Mouse (Mus musculus): ENCODE measurements around the gene Ccz1.

The Ccz1 gene

DNA sequence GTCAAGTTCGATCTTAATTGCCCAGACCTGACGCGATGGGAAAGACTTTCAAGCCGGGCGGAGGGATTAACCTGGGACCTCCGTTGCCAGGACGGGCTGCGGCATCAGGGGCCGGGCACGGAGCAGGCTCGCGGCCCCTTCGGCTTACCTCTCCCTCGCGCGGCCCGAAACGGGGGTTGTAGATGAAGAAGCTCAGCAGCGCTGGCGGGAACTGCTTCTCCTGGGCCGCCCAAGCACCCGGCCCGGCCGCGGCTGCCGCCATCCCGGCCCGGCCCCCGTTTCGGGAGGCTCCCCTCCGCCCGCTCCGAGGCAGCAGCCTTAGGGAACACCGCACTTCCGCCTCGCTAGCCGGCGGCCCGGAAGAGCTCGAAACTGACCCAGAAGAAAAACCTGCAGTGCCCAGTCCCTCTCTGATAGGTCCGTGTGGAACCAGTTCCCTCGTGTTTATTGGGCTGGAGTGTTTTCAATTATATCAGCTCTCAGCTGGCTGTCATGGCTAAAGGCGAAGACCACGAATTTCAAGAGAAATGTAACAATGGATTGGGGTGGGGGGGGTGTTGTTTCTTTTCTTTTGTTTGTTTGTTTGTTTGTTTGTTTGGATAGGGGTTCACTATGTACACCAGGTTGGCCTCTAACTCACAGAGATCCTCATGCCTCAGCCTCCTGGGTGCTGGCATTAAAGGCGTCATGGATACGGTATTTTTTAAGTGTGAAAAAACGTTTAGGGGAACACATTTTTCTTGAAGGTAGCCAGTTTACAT, at the start of gene Ccz1:
Gene Ccz1, minus strand, starts transcription at position 327 of the 761 bp plus-strand sequence.
- no peak for TF ChIP-seq GATA4 (IDR thresholded peaks at IDR 0.05; ENCODE audit: insufficient replicate concordance, low read length)

DNA sequence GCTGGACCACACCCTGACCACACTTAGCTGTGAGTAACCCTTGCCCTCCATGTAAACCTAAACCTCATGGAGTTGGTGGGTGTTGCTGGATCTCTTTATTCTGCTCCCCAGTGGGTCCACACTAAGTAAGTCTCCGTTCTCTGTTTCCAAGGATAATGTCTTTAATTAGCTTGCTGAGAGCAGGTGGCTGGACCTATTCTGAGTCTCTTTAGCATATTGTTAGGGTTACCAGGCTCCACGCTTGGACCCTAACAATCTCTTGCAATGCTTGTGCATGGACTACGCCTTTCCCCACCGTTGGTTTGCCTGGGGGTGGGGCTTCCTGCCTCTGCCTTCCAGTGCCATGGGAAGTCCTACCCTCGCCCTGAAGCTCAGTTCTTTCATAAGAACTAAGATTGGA, 49.4 kb upstream of the Ccz1 start:
- no peak for TF ChIP-seq GATA4 (IDR thresholded peaks at IDR 0.05; ENCODE audit: insufficient replicate concordance, low read length)

DNA sequence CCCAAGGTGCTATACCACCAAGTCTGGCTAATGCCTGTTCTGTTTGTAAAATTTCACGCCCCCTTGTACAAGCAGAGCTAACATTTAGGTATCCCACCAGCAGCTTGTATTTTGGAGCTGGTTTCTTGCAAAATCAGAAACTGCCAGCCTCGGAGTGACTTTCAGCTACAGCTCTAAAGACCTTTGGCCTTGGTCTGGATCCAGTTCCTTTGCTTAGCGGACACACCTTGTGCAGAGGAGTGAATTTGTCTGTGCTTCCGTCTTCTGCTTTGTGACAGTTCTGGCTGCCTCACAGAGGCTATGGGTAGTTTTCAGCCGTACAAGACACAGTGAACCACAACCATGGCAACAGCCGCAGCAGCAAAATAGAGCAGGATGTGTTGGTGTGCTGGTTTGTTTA, 39.7 kb upstream of the Ccz1 start:
- no peak for TF ChIP-seq GATA4 (IDR thresholded peaks at IDR 0.05; ENCODE audit: insufficient replicate concordance, low read length)

DNA sequence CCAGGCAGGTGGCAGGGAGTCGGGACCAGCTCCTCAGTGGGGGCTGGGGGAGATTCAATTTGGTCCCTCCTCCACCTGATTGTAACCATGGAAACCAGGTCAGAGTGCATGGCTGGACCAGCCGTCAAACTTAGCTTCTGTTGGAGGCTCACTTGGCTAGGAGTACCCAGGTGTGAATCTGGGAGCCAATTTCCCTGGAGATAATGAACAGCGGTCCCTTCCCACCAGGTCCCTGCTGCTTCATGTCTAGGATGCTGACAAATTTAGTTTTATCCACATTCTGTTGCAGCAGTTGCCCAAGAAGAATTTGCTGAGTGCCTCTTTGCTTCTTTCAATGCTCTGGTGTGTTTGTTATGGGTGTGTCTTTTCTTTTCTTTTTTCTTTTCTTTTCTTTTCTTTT, 38.8 kb upstream of the Ccz1 start:
- no peak for TF ChIP-seq GATA4 (IDR thresholded peaks at IDR 0.05; ENCODE audit: insufficient replicate concordance, low read length)

DNA sequence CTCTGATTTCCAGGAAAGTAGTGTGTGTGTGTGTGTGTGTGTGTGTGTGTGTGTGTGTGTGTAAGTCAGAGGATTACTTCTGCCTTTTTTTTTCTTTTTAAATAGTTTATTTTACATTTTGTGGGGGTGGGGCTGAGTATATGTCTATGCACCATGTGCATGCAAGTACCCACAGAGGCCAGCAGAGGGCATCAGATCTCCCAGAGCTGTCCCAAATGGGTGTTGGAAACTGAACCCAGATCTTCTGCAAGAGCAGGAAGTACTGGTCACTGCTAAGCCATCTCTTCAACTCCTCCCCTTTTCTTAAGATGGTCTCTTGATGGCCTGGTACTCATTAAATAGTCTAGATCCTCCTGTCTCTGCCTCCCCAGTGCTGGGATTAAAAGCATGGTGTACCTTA, 36.6 kb upstream of the Ccz1 start:
- no peak for TF ChIP-seq GATA4 (IDR thresholded peaks at IDR 0.05; ENCODE audit: insufficient replicate concordance, low read length)

DNA sequence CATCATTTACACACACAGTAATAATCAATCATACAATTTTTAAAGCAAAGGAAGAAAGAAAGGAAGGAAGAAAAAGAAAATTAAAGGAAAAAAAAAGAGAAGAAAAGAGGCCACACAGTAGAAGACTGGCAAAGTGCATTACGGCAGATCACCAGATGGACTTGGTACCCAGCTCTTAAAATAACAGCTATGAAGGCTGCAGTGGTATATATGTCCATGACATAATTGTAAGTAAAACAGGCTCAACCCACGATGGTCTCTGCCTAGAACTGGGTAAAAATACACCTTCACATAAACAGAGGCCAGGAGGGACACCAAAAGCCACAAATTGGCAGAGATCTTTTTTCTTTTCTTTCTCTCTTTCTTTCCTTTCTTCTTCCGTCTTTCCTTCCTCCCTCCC, 35.2 kb upstream of the Ccz1 start:
- TF ChIP-seq GATA4 (IDR thresholded peaks at IDR 0.05; ENCODE audit: insufficient replicate concordance, low read length): no peak

DNA sequence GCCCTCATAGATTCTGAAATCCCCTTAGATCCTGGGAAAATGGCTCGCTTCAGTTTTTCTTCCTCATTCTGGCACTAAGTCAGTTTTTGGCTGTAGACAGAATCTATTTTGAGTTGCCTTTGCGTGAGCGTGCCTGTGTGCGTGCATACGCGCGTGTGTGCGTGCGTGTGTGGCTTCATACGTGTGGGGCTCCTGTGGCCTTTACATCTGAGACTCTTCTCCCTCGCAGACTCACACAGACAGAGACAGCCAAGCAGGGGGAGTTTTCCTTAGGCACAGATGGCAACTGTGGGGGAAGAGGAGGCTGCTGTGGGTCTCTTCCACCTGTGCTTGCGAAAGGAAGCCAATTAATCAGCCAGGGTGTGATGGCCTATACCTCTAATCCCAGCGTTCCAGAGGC, 32.6 kb upstream of the Ccz1 start:
- no peak for TF ChIP-seq GATA4 (IDR thresholded peaks at IDR 0.05; ENCODE audit: insufficient replicate concordance, low read length)

DNA sequence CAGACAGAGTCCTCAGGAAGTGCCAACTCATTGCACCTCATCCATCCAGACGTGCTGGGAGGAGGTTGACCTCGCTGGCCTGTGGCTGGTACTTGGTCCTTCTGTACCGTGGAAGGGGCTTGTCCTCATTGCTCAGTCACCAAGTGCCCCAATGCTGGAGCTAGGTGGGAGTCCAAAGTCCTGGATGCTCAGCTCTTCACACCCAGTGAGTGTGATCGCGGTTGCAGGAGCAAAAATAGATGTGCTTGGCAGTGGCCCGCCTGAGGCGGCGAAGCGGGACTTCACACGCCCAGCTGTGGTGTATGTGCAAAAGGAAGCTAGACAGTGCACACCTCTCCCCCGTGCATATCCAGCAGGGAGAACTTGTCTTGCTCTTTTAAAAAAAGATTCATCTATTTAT, 28.5 kb upstream of the Ccz1 start:
- TF ChIP-seq GATA4 (IDR thresholded peaks at IDR 0.05; ENCODE audit: insufficient replicate concordance, low read length): no peak

DNA sequence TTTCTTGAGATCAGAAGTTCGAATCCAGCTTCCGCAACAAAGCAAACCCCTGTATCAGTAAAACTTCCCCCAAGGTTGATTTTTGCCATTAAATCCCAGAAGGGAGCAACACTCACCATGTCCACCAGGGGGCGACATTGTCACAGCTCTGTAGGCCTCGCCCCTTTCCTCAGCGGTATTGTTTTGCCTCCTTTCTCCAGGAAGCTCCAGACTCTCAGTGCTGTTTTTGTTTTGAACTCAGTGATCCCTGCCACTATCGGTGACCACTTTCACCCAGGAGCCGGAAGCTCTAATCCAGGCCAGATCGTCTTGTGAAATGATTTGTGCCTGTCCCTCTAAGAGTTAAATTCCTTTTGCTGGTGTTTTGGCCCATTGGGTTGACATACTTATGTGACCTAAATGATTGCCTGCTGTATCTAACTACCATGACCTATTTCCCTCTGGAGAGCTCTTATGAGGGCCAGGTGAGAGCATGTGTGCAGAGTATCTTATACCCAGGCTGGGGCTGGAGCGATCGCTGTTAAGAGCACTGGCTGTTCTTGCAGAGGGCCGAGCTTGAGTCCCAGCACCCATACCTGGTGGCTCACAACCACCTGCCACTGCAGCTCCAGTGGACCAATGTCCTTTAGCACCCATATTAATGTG, 26.2 kb upstream of the Ccz1 start:
- TF ChIP-seq GATA4 (IDR thresholded peaks at IDR 0.05; ENCODE audit: insufficient replicate concordance, low read length): no peak

DNA sequence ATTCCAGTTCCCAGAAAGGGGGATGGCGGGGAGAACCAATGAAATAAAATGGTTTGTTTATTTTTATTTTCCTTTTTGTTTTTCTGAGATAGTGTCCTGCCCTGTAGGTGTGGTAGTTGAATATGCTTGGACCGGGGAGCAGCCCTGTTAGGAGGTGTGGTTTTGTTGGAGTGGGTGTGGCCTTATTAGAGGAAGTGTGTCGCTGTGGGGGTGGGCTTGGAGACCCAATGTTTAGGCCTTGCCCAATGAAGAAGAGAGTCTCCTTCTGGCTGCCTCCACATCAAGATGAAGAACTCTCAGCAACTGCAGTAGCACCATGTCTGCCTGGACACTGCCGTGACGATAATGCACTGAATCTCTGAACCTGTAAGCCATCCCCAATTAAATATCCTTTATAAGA, 25.2 kb upstream of the Ccz1 start:
- TF ChIP-seq GATA4 (IDR thresholded peaks at IDR 0.05; ENCODE audit: insufficient replicate concordance, low read length): no peak

DNA sequence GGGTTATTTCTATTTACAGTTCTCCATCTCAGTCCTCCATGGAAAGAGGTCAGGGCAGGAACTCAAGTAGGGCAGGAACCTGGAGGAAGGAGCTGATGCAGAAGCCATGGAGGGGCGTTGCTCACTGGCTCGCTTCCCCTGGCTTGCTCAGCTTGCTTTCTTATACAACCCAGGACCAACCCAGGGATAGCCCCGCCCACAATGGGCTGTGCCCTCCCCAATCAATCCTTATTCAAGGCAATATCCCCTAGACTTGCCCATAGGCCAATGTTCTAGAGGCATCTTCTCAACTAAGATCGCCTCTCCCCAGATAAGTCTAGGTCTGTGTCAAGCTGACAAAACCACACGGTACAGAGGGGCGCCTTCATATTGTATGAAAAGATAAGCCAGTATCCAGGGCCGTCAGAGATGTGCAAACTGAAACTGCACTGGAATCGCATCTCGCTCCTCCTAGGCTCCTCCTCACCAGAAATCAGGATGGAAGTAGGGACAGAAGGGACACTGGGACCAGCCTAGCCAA, 24.5 kb upstream of the Ccz1 start:
- TF ChIP-seq GATA4 (IDR thresholded peaks at IDR 0.05; ENCODE audit: insufficient replicate concordance, low read length): no peak

DNA sequence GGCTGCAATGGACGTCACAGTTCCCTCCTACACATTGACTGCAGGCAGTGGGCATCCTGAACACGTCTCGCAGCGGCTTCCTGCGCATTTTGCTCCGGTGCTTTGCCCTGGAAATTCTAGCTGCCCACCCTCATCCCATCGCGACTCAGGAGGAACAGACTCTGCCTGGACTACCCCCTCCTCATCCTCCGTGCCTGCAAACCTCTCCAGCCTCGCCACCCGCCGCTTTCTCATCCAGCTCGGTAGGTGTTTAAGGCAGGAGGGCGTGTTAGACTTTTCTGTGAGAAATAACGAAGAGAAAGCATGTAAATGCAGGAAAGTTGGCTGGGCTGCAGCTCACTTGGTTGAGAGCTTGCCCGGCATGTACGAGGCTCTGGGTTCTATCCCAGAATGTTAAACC, 22.3 kb upstream of the Ccz1 start:
- no peak for TF ChIP-seq GATA4 (IDR thresholded peaks at IDR 0.05; ENCODE audit: insufficient replicate concordance, low read length)

DNA sequence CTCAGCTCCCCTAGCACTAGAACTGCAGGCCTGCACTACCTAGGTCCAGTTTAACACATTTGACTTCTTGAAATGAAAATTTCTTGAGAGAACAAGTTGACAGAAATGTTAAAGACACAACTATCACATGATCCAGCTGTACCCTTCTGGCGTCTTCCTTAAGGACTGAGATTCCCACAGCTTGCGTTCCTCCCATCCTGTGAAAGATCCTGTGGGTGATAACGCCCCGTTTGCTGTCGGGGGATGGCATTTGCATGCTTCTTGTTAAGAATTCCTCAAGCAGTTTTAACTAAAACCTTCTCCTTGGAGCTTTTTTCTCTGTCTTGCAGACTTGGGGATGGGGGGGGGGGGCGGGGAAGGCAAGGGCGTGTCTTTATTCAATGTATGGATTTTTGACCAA, 19.9 kb upstream of the Ccz1 start:
- no peak for TF ChIP-seq GATA4 (IDR thresholded peaks at IDR 0.05; ENCODE audit: insufficient replicate concordance, low read length)

DNA sequence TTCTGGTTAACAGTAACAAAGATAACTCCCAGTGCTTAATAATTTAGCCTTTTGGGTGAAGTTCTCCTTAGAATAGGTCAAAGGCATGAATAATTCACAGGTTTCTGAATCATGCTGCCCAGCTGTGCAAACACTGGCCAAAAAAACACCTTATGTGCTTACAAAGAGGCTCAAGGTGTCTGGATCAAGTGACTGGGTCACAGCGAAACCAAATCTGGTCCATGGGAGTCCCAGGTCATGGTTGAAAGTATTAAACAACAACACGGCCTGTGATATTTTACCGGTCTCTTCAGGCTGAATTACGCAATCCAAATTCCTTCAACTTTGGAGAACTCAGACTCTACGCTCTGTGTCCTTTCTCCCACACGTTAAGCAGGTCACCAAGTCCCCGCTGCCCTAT, 17.8 kb upstream of the Ccz1 start:
- TF ChIP-seq GATA4 (IDR thresholded peaks at IDR 0.05; ENCODE audit: insufficient replicate concordance, low read length): no peak

DNA sequence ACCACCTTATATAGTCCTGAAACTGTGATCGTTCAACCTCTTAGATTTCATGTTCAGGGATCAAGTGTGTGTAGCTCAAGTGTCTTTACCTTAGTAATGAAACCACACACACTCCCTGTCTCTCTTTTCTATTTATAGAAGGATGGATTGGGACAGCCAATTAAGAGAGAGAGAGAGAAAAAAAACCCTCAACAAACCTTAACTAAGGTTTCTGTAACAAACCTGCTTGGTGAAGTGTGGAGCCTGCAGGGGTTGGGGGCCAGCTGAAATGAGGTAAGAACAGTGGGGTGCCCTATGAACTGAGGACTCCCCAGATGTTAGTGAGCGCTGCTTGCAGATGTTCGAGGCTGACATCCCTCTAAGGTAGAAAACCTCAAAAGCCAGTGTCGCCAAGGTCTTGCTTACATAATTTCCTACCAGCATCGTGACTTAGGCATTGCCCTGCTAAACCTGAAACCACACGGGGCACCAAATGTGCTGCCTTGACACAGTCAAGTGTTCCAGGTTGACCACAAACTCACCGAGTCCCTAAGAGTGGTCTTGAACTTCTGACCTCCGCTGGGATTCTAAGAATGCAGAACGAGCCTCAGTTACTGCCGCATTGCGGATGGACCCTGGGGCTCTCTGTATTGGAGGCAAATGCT, 12.1 kb upstream of the Ccz1 start, which contains the start of gene Ocm:
Gene Ocm, minus strand, starts transcription at position 51 of the 644 bp plus-strand sequence.
- no peak for TF ChIP-seq GATA4 (IDR thresholded peaks at IDR 0.05; ENCODE audit: insufficient replicate concordance, low read length)

DNA sequence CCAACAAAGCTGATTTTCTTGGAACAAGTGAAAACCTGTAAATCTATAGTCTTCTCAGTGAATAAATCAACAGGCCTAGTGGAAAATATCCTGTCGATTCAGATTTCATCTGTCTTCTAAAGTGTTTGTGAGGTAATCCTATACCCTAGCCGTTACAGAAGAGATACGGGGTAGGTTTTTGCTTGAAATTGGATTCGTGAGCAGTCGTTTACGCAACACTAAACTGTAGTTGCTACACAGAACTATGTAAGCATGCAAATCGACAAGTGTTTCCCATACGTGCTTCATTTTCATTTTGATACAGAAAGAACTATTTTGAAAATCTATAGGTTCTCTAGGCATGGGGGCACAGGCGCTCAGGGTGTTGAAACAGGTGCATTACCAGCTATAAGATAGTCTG, 1.2 kb upstream of the Ccz1 start:
- no peak for TF ChIP-seq GATA4 (IDR thresholded peaks at IDR 0.05; ENCODE audit: insufficient replicate concordance, low read length)

Data from liver, adult (tissue).